Mouse (Mus musculus): ENCODE measurements around the gene Fkbp11. TPM values are rescaled to one million over a fixed set of nuclear protein-coding genes. Genes with fewer than 3 reads are reported as not detected.

Fkbp11 gene
- polyA plus RNA-seq, 1 experiment from 2014 or later: 18.9 TPM

DNA sequence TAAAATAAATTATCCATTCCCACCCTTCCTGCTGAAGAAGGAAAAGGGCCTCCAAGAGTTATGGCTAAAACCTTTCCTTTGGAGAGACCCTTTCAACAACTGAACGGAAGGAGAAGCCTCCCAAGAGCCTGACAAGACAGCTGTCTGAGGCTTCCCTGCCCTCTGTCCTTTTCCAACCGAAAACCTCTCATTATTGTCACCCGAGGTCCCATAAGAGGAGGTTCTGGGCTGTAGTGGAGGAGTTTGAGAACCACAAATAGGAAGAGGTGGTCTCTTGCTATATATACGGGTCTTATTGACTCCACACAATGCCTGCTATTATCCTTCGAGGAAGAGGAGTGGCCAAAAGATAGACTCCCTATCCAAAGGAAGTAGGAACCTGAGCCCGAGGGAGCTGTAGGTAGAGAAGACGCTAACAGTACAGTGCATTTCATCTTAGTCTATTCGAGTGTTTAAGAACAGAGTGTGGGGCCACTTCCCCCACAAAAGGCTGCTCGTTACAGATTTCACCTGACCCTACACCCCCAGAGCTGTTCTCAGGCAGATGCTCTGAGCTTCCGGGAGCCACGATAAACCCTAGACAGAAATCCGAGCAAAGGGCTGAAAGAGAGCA lies 43.9 kb upstream of the Fkbp11 start:
- Histone ChIP-seq H3K27ac (replicated peaks; ENCODE audit: low read depth, low read length) (no peak overlapping the region), H3K27me3 (ENCODE audit: control insufficient read depth, insufficient read depth, low read length) (peaks cover 61% of the 10 kb centered on the region), H3K4me2 (ENCODE audit: low read depth, low read length) (no peak overlapping the region; the same call in 1 of the 2 replicates), H3K9ac (replicated peaks; ENCODE audit: low read length) (no peak overlapping the region), H3K36me3 (replicated peaks; ENCODE audit: control insufficient read depth, insufficient read depth, low read depth, low read length) (no peaks in the 10 kb centered on the region), H3K9me3 (replicated peaks; ENCODE audit: control insufficient read depth, low read length) (no peaks in the 10 kb centered on the region), H3K4me3 (ENCODE audit: low read depth, low read length) (peak overlapping the region; percentile 26), H3K4me1 (ENCODE audit: control insufficient read depth, insufficient read depth, low read length) (peaks cover 10% of the 10 kb centered on the region)
- WGBS: 4% methylated on average over 12 of the region's 12 CpGs
- ATAC-seq (replicated peaks; ENCODE audit: insufficient number of reproducible peaks, low FRiP score, low TSS enrichment, low read depth) (no peak), DNase-seq (ENCODE audit: low spot score) (no peak)

DNA sequence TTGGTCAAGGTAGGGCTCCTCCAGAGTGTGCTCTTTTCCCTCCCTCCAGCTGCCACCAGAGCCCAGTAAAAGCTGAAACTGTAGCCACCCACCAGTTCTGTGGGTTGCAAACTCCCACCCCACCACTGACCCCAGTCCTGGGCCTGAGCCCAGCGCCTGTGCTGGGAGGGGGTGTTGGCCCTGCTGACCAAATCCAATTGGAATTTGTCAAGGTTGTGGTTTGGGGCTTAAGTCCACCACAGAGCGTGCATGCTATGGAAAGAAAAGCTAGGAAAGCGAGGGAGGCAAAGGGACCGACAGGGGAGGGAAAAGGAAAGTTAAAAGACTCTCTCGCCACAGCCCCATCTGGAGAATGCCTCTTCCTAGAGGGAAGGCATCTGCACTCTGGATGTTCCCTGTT lies 40.3 kb upstream of the Fkbp11 start:
- H3K27me3 ChIP-seq (ENCODE audit: control insufficient read depth, insufficient read depth, low read length): peaks cover 25% of the 10 kb centered on the region

DNA sequence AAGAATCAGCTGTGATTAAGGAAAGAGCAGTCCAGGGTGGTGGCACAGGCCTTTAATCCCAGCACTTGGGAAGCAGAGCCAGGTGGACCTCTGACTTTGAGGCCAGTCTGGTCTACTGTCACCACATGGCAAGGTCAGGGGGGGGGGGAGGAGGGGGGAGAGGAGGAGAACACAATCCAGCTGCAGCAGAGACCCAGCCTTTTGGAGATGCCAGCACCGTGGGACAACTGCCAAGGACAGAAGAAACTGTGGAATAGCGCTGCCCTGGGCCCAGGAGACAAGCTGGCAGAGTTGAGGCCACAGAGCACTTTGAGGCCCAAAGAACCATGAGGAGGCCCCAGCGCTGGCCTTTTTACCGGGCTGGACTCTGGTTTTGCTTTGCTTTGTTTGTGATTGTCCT lies 37.9 kb upstream of the Fkbp11 start:
- no peak for ATAC-seq (replicated peaks; ENCODE audit: insufficient number of reproducible peaks, low FRiP score, low TSS enrichment, low read depth)
- Histone ChIP-seq H3K9me3 (replicated peaks; ENCODE audit: control insufficient read depth, low read length) (no peaks in the 10 kb centered on the region), H3K4me1 (ENCODE audit: control insufficient read depth, insufficient read depth, low read length) (peaks cover 2% of the 10 kb centered on the region; the same call in 1 of the 2 replicates), H3K27me3 (ENCODE audit: control insufficient read depth, insufficient read depth, low read length) (peaks cover 2% of the 10 kb centered on the region), H3K36me3 (replicated peaks; ENCODE audit: control insufficient read depth, insufficient read depth, low read depth, low read length) (no peaks in the 10 kb centered on the region; the same call in 1 of the 2 replicates), H3K27ac (replicated peaks; ENCODE audit: low read depth, low read length) (no peak overlapping the region), H3K4me2 (ENCODE audit: low read depth, low read length) (no peak overlapping the region), H3K9ac (replicated peaks; ENCODE audit: low read length) (no peak overlapping the region), H3K4me3 (ENCODE audit: low read depth, low read length) (no peak overlapping the region)
- no peak for DNase-seq (ENCODE audit: low spot score)
- WGBS: 70% methylated on average over 4 of the region's 4 CpGs

More for the DNA sequence above, 40.3 kb upstream of the Fkbp11 start:
- Histone ChIP-seq H3K36me3 (replicated peaks; ENCODE audit: control insufficient read depth, insufficient read depth, low read depth, low read length) (no peaks in the 10 kb centered on the region), H3K4me1 (ENCODE audit: control insufficient read depth, insufficient read depth, low read length) (peaks cover 7% of the 10 kb centered on the region), H3K4me3 (ENCODE audit: low read depth, low read length) (no peak overlapping the region), H3K9me3 (replicated peaks; ENCODE audit: control insufficient read depth, low read length) (no peaks in the 10 kb centered on the region), H3K27ac (replicated peaks; ENCODE audit: low read depth, low read length) (no peak overlapping the region), H3K4me2 (ENCODE audit: low read depth, low read length) (no peak overlapping the region), H3K9ac (replicated peaks; ENCODE audit: low read length) (no peak overlapping the region)
- DNase-seq (ENCODE audit: low spot score): no peak
- ATAC-seq (replicated peaks; ENCODE audit: insufficient number of reproducible peaks, low FRiP score, low TSS enrichment, low read depth): no peak
- WGBS: 29% methylated on average over 5 of the region's 5 CpGs

DNA sequence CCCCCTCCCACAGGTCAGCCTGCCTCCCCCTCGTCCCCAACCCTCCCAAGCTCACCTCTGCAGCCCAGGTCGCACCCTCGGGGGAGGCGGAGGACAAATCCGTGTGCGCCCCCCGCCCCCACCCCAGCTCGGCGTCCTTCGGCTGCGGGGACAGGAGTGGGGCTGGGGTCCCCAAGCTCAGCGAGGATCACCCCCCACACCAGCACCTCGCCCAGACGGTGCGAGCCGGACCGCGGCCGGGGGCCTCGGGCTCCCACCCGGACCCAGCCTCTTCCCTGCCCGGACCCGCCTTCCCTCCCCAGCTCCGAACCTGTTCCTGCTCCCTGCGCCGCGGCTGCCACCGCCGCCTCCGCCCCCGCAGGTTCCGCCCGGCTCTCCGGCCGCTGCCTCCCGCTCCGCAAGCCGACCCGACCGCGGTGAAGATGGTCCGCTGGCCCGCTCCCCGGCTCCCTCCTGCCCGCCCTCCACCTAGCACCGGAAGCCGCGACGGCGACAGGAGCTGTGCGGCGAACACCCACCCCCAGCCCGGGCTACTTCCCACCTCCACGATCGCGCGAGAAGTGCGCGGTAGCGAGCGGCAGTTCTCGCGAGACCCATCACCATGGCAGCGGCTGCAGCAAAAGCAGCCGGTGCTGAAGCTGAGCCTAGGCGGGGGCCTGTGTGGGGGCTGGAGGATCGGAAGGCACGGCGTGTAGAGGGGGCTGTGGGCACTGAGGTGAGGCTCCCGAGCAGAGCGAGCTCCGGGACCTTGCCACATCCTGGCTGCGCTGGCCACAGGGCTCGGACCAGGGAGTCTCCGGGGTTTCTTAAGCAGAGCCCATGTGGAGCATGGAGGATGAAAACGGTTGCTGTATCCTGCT lies 34.9 kb upstream of the Fkbp11 start, which contains the start of gene Arf3:
Gene Arf3 (minus strand): TSS at position 545 of the 860 bp plus-strand sequence.
- peaks cover 2% of the 10 kb centered on the region; the same call in 1 of the 2 replicates for H3K4me1 ChIP-seq (ENCODE audit: control insufficient read depth, insufficient read depth, low read length)
- H3K27ac ChIP-seq (replicated peaks; ENCODE audit: low read depth, low read length): peak within 1 kb of the TSS; percentile 70
- peak within 1 kb of the TSS; percentile 91 for H3K9ac ChIP-seq (replicated peaks; ENCODE audit: low read length)
- H3K4me2 ChIP-seq (ENCODE audit: low read depth, low read length): peak within 1 kb of the TSS; percentile 84
- no peaks in the 10 kb centered on the region for H3K27me3 ChIP-seq (ENCODE audit: control insufficient read depth, insufficient read depth, low read length)
- peak; percentile 88 for ATAC-seq (replicated peaks; ENCODE audit: insufficient number of reproducible peaks, low FRiP score, low TSS enrichment, low read depth)
- no peaks in the 10 kb centered on the region; the same call in 1 of the 2 replicates for H3K36me3 ChIP-seq (replicated peaks; ENCODE audit: control insufficient read depth, insufficient read depth, low read depth, low read length)
- WGBS: under 1% methylated on average over 73 of the region's 76 CpGs
- no peaks in the 10 kb centered on the region for H3K9me3 ChIP-seq (replicated peaks; ENCODE audit: control insufficient read depth, low read length)
- peak; percentile 97 for DNase-seq (ENCODE audit: low spot score)
- H3K4me3 ChIP-seq (ENCODE audit: low read depth, low read length): peak within 1 kb of the TSS; percentile 100

DNA sequence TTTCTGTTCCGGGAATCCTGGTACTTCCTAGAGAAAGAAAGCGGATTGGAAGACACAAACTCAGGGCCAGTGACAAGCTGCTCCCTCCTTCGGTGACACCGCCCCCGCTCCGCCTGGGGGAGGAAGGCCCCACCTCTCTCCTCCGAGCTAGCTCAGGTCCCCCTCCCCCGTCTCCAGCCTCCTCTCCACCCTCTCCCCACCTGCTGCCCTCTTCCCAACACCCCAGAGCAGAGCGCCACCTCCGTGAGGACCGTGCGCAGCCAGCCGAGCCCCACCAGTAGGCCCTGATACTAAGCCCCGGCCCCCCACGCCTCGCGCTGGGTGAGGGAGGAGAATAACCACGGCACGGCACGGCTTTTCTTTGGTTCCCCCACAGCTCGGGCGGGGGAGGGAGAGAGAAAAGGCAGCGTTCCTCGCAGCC lies 34.2 kb upstream of the Fkbp11 start:
- DNase-seq (ENCODE audit: low spot score): peak; percentile 81
- Histone ChIP-seq H3K4me1 (ENCODE audit: control insufficient read depth, insufficient read depth, low read length) (peaks cover 2% of the 10 kb centered on the region; the same call in 1 of the 2 replicates), H3K9me3 (replicated peaks; ENCODE audit: control insufficient read depth, low read length) (no peaks in the 10 kb centered on the region), H3K27ac (replicated peaks; ENCODE audit: low read depth, low read length) (peak overlapping the region; percentile 70), H3K27me3 (ENCODE audit: control insufficient read depth, insufficient read depth, low read length) (no peaks in the 10 kb centered on the region), H3K4me3 (ENCODE audit: low read depth, low read length) (peak overlapping the region; percentile 100), H3K4me2 (ENCODE audit: low read depth, low read length) (peak overlapping the region; percentile 84), H3K36me3 (replicated peaks; ENCODE audit: control insufficient read depth, insufficient read depth, low read depth, low read length) (no peaks in the 10 kb centered on the region; the same call in 1 of the 2 replicates), H3K9ac (replicated peaks; ENCODE audit: low read length) (peak overlapping the region; percentile 91)
- 3% methylated on average over 21 of the region's 24 CpGs for WGBS
- peak; percentile 72 for ATAC-seq (replicated peaks; ENCODE audit: insufficient number of reproducible peaks, low FRiP score, low TSS enrichment, low read depth)

DNA sequence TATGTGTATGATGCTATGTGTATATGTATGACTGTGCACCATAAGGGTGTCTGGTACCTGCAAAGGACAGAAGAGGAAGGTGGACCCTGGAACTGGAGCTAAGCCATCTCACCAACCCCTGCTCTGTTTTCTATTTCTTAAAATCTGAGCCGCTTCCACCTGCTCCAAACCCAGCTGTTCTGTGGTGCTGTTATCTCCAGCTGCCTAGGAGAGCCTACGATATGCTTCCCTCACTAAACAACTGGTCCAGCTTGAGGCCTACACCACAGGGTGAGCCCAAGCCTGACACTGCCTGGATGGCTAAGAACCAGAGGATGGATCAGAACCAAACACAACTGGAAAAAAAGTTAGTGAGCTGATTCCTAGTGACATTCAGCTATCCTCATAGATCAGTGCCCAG lies 26.1 kb upstream of the Fkbp11 start:
- ATAC-seq (replicated peaks; ENCODE audit: insufficient number of reproducible peaks, low FRiP score, low TSS enrichment, low read depth): no peak
- no peak overlapping the region for H3K9ac ChIP-seq (replicated peaks; ENCODE audit: low read length)
- no peak overlapping the region for H3K4me3 ChIP-seq (ENCODE audit: low read depth, low read length)
- no peak overlapping the region for H3K4me2 ChIP-seq (ENCODE audit: low read depth, low read length)
- H3K4me1 ChIP-seq (ENCODE audit: control insufficient read depth, insufficient read depth, low read length): no peaks in the 10 kb centered on the region
- no peaks in the 10 kb centered on the region for H3K9me3 ChIP-seq (replicated peaks; ENCODE audit: control insufficient read depth, low read length)
- no peaks in the 10 kb centered on the region; the same call in 1 of the 2 replicates for H3K36me3 ChIP-seq (replicated peaks; ENCODE audit: control insufficient read depth, insufficient read depth, low read depth, low read length)
- no peaks in the 10 kb centered on the region for H3K27me3 ChIP-seq (ENCODE audit: control insufficient read depth, insufficient read depth, low read length)
- no peak overlapping the region for H3K27ac ChIP-seq (replicated peaks; ENCODE audit: low read depth, low read length)
- DNase-seq (ENCODE audit: low spot score): no peak
- WGBS: 90% methylated on average over 2 of the region's 2 CpGs

DNA sequence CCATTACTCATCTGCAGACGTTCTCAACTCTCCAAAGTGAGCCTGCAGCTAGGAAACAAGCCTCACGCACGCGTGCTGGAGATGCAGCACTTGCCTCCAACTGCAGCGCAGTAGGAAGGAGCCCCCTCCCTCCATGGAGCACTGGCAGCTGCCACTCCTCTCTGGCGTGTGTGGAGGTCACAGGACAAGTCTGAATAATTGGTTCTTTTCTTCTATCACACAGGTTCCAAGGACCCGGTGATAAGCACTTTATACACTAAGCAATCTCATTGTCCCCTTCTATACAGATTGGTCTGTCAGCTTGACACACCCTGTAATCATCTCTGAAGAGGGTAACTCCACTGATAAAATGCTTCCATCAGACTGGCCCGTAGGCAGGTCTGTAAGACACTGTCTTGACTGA lies 25.0 kb upstream of the Fkbp11 start:
- H3K36me3 ChIP-seq (replicated peaks; ENCODE audit: control insufficient read depth, insufficient read depth, low read depth, low read length): no peaks in the 10 kb centered on the region; the same call in 1 of the 2 replicates

DNA sequence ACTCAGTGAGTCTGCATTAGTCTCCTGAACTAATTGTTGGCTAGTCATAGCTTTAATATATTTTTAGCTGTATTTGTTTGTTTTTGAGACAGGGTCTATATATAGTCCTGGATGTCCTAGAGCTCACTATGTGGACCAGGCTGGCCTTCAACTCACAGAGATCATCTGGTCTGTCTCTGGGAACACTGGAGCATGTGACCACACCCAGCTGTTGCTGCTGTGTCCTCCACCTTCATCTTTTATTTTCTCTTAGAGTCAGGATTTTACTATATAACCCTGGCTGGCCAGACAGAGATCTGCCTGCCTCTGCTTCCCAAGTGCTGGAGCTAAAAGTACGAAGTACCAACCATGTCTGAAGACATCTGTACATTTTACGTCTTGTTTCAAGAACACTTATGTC lies 21.1 kb upstream of the Fkbp11 start:
- WGBS: 94% methylated on average over 2 of the region's 2 CpGs
- Histone ChIP-seq H3K9ac (replicated peaks; ENCODE audit: low read length) (no peak overlapping the region), H3K4me3 (ENCODE audit: low read depth, low read length) (no peak overlapping the region), H3K9me3 (replicated peaks; ENCODE audit: control insufficient read depth, low read length) (no peaks in the 10 kb centered on the region), H3K4me2 (ENCODE audit: low read depth, low read length) (no peak overlapping the region), H3K27ac (replicated peaks; ENCODE audit: low read depth, low read length) (no peak overlapping the region), H3K4me1 (ENCODE audit: control insufficient read depth, insufficient read depth, low read length) (no peaks in the 10 kb centered on the region), H3K36me3 (replicated peaks; ENCODE audit: control insufficient read depth, insufficient read depth, low read depth, low read length) (no peaks in the 10 kb centered on the region), H3K27me3 (ENCODE audit: control insufficient read depth, insufficient read depth, low read length) (no peaks in the 10 kb centered on the region)
- ATAC-seq (replicated peaks; ENCODE audit: insufficient number of reproducible peaks, low FRiP score, low TSS enrichment, low read depth): no peak
- no peak for DNase-seq (ENCODE audit: low spot score)

More for the DNA sequence above, 25.0 kb upstream of the Fkbp11 start:
- ATAC-seq (replicated peaks; ENCODE audit: insufficient number of reproducible peaks, low FRiP score, low TSS enrichment, low read depth) (no peak), DNase-seq (ENCODE audit: low spot score) (no peak)
- Histone ChIP-seq H3K9ac (replicated peaks; ENCODE audit: low read length) (no peak overlapping the region), H3K4me1 (ENCODE audit: control insufficient read depth, insufficient read depth, low read length) (no peaks in the 10 kb centered on the region), H3K27me3 (ENCODE audit: control insufficient read depth, insufficient read depth, low read length) (no peaks in the 10 kb centered on the region), H3K4me3 (ENCODE audit: low read depth, low read length) (no peak overlapping the region), H3K27ac (replicated peaks; ENCODE audit: low read depth, low read length) (no peak overlapping the region), H3K4me2 (ENCODE audit: low read depth, low read length) (no peak overlapping the region), H3K9me3 (replicated peaks; ENCODE audit: control insufficient read depth, low read length) (no peaks in the 10 kb centered on the region)
- 75% methylated on average over 8 of the region's 8 CpGs for WGBS

Data from embryonic facial prominence, embryonic 11.5 days (tissue).